Mouse (Mus musculus) testis, postnatal 14 days (tissue): ENCODE data around the gene Abr.

ENCODE experiments used
- DNase-seq: peaks from one replicate; pipeline ENCODE4 v3.0.0; 2021; ENCODE audit warnings: low spot score

The Abr gene

DNA sequence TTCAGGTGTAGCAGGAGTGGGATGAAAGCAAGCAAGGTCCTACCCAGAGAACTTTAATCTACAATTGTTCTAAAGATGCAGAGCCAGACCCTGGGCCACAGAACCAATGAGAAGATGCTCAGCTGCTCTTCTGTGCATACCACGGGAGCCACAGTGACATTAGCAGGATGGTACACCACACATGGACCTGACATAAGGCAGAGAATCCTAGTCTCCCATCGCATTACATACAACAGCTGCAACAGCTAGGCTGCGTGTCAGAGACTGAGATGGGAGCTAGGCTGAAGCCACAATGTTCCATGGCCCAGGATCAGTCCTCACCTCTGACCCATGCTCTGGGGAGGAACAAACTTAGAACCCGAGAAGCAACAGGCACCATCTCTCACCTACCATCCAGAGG lies 104.0 kb downstream of the Abr start:
- no peak for DNase-seq

DNA sequence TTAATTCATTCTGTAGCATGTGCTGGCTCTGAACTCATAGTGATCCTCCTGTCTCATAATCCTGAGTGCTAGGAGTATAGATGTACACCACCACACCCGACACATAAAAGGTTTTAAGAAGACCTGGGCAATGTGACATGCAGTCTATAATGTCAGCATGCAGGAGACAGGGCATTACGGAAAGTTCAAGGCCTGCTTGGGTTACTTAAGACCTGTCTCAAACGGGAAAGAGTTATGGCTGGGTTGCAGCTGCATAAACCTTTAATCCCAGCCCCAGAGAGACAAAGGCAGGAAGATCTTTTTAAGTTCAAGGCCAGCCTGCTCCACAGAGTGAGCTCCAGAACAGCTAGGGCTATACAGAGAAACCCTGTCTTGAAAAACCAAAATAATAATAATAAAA lies 105.2 kb downstream of the Abr start:
- no peak for DNase-seq

DNA sequence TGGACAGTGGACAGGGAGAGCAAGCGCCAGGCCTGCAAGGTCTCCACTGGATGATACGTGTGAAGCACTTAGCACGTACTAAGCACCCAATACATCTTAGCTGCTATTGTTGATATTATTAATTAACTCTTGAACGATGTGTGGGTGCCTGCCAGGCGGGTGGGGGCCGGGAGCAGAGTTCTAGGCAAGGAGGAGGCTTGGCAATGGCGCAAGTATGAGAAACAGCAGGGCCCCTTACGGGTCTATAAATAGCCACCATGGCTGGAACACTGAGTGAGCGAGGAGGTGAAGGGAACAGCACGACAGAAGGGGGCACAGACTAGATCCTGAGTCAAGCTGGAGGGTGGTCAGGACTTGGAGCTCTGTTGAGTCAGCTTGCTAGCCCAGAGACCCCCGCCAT lies 107.0 kb downstream of the Abr start:
- no peak for DNase-seq

DNA sequence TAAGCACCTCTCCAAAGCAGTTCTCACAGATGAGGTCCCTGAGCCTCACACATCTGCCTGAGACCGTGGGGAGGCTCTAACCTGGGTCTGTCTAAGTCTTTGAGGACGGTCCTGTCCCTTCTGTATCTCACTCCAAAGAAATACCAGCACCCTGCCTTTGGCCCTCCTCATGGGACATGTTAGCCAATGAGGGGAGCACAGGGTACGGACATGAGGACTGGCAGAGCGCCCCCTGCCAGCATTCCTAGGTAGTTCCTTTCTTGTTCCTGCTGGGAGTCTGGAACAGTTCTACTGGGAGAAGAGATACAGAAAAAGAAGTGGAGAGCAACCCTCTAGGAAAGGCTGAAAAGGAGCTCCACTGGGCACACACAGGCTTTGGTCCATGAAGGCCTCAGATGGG lies 111.1 kb downstream of the Abr start:
- no peak for DNase-seq

DNA sequence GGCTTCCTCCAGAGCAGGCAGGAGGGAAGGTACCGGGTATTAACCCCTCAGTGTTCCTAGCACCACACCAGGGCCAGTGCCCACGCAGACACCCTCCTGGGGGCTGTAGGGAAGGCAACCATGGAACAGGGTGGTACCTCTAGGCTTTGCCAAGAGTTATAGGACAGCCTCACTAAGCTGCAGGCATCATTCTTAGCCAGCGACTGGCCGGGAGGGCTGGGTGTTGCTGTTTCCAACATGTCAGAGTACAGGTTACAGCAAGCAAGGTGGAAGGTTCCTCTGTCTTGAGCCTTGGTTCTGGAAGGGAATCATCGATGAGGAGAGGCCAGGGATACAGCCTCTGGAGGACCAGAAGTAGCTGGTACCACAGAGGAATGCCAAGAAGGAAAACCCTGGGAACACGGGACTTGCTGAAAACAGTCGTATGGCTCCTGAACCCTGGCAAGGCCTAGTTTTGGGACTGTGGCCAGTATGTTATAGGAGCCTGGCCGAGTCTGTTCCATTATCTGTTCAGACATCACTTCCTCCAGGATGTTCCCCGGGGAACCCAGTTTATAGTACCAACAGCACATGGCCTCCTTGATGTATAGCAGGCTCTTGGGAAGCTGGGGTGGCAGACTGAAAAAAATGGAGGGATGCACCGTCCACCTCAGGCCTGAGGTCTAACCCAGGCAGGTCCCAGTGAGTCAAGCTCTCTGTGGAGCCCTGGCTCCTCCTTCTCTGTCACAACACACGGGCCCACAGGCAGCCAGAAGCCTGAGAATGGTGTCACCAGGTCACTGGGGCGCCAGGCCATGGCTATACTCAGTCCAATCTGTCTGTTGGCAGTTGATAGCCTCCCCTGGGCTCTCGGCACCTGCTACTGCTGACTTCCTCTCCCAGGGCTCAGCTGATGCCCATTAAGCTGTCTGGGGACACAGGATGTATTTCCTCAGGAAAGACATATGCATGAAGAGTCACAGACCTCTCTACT lies 112.1 kb downstream of the Abr start:
- DNase-seq = no peak

DNA sequence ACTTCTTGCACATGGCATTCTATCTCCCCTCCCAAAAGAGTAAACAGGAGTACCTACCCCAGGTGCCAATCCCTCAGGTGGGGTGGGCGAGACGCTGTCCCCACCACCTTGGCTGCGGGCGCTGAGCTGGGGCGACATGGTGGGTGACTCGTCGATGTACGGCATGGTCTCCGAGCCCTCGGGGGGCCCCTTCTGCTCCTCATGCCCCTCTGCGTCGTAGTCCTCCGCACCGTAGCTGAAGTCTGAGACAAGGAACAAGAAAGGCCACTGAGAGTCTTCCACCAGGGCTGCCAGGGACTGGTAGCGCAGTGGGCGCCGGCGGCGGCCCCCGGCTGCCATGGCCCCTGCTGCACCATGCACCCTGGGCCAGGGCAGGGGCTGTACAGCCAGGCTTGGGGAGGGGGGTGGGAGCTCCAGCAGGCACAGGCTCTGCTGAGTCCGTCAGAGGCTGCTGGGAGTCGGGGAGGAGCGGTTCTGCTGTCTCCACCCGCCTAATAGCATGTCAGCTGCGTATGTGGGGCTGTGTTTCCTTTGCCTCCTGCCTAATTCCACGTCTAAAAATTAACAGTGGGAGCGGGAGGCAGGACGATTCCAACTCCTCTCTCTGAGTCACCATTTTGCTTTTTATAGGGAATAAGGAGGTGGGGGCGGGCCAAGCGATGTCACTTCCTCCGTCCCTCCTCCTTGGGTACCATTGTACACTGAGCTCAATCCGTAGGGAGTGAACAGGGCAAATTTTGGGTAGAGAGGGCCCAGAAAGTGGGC lies 113.1 kb downstream of the Abr start:
- no peak for DNase-seq

DNA sequence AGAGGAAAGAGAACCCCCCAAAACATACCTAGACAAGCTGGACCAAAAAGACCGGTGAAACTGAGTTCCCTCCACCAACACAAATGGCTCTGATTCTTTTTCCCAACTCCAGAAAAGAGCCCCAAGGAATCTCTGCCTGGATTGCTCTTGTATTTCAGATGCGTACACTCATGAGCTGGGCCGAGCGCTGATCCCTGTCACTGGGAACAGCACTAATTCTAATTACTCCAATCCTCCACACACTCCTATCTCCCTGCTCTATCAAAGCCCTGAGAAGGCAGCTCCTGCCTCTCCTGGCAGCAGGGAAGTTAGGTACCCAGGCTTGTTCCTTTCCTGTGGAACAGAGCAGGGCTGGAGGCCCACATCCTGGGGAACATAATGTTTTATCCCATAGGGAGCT lies 114.0 kb downstream of the Abr start:
- DNase-seq = no peak

DNA sequence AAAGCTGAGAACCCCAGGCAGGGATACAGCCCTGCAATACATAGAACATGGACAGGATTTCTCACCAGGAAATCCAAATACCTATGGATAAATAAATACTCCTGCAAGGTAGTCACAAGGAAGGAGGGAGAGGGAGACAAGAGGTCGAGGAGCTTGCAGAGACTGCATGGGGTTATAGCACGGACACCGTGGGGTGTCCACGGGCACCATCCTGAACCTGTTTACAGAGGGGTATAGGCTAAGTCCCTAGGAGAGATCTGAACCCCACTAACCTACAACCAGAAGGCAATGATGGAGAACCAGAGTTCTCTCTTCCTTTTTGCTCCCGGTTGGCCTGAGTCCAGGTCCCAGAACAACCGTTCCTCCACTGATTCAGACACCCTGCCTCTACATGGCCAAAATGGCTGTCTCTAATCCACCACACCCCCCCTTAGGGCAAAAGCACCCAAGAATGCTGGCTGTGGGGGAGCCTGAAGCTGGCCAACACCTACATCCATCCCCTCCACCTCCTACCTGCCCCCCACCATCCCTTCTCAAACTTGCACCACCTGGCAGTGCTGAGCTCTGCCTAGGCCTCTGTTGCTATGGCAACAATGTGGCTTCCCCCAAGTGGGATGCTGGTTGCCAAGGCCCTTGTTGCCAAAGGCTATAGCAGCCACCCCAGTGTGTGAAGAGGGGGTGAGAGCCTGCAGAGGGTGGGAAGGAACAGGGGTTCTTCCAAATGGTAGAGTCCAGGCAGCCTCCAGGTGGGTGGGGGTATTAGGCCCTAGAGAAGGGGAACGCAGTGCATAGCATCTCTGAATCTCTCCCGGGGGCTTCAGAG lies 114.6 kb downstream of the Abr start:
- DNase-seq = no peak

DNA sequence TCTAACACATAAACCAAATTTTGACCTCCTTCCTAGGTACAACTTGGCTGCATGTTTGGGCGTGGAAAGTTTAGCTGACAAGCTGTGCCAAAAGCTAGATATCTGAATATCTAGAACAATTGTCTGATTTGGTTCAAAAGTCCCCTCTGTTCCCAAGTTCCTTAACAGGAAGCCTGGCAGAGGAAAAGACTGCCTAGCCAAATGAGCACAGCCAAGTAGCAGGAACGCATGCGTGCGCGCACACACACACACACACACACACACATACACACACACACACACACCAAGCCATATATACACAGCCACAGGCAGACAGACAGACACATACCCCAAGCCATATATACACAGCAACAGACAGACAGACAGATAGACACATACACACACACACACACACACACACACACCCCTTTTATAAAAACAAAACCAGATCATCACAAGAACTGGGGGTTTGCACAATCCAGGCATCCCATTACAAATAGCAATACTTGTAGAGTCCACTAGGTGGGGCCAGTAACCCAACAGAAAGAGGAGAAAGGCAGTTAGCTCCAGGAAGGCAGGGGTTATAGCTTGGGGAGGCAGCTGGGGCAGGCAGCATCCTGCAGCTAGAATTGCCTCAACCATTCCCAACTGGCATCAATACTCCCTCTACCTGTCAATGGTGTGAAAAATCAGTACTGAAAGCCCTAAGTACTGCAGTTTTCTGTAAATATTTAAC lies 115.4 kb downstream of the Abr start:
- DNase-seq = no peak

DNA sequence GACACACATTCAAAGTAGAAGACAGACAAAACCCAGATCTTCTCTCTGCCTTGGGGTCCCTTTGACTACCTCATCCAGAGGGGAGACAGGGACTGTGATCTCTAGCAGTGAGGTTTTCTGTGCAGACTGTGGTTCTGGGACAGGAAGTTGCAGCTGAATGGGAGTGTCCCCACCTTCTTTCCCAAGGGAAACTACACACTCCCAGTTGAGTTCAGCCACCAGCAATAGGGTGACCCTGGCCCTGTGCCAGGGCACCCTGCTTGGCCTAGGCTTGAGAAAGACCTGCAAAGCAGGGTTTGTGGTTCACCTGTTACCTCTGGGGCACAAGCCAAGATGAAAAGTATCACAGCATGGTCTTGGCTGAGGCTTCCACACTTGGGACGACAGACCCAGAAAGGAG lies 117.0 kb downstream of the Abr start:
- no peak for DNase-seq

DNA sequence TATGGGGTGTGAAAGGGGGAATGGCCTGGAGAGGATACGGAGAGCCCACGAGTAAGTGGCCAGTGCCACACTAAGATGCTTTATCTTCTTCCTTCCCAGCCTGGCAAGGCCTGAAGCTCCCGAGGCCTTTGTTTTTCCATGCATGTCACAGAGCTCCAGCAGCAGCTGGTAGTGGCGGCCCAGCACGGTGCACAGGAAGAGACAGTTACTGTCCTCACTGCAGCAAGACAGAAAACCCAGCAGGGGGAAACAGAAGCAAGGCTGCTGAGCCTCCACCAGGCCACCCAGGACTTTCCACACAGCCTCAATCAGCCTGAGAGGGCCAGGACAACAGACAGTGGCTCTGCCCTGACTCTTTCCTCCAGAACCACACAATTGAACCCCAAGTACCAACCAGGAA lies 118.1 kb downstream of the Abr start:
- no peak for DNase-seq

DNA sequence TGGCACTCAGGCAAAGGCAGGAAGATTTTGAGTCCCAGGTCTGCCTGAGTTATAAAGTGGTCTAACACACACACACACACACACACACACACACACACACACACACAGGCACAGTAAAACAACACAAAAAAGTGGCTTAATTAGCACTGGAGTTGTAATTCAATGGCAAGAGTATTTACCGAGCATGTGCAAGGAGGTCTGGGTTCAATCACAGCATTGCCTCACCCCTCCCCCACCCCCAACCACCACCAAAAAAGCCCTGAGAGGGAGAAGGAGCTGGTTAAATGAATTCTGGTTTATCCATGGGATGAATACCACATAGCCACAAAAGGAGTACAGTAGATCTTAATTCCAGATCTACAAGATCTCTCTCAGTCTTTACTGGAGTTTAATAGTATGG lies 122.1 kb downstream of the Abr start:
- no peak for DNase-seq

DNA sequence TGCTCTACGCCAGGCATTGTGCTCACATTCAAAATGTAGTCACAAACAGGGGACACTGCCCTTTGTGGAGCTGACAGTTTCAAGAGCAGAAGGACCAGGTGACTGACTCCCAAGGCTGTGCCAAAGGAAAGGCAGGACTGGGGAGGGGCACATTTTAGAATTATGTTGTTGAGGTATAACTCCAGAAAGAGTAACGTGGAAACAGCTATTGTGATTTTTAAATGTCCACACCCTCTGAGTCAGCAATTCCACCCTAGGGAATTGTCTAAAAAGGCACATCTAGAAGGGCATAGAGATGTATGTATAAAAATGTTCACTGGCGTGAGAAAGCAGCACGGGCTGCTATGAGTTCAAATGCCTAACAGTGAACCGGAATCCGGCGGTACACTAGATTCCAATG lies 122.5 kb downstream of the Abr start:
- no peak for DNase-seq

DNA sequence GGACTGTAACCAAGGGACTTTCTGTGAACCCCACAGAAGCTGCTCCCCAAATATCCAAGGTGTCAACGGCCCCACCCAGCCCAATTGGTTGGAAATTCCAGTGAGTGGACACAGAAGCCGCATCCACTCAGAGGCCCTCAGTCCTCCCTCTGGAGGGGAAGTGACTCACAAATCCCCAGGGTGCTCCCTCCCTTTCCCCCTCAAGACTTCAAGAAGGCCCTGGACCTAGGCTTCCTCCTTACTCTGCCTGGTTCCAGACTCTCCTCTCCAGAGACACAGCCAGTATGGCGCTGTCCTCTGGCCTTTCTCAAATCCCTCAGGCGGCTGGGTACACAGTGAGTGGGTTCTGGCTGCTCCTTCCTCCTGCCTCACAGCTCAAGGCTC lies 124.4 kb downstream of the Abr start:
- DNase-seq = no peak

DNA sequence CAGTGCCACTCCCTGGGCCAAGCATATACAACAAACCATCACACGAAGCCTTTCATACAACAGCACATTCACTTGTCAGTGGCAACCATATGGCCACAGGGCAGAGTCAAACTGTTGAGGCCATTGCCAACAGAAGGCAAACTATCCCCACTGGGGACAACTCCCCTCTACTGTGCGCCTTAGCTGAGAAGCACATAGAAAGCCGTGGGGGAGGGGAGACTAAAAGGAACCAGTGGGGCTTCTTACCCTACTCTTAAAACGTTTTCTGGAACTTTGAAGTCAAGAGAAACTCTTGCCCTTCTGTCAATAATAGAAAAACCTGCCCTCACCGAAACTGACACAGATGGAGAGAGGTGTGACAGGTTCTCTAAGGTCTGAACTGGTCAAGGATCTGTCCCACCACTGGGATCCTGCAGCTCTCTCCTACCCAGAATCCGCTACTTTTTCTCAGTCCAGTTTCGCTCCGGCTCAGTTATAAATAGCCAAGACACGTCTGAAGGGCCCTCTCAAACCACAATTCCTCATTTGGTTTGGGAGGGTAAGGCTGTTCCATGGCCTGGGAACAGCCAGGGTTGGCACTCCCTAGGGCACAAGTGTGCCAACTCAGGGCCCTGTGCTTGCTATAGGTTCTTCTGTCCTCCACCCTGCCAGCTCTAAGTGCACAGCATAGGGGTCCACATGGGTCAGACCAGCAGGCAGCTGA lies 124.9 kb downstream of the Abr start:
- no peak for DNase-seq

DNA sequence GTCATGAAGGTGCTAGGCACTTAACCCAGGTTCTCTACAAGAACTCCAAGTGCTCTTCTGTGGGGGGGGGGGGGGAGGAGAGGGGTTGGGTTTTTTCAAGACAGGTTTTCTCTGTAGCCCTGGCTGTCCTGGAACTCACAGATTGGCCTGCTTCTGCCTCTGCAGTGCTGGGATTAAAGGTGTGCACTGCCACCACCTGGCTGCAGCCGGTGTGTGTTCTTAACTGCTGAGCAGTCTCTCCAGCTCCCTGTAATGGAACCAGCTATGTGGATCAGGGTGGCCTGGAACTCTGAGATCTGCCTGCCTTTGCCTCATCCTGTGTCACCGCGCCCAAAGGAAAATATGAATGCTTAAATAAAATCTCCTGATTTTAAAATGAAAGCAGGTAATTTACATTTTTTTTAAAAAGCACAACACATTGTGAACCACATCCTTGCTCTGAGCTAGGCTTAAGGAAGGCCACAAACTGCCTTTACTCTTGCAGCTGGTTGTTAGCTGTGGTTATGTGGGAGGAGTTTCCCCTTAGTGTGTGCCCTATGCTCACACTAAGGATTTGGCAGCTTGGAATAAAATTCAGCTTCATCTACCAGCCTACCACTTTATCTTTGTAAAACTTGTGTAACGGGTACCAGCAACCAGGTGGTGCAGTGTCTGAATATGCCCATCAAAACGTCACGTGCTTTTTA lies 125.9 kb downstream of the Abr start:
- DNase-seq = no peak

DNA sequence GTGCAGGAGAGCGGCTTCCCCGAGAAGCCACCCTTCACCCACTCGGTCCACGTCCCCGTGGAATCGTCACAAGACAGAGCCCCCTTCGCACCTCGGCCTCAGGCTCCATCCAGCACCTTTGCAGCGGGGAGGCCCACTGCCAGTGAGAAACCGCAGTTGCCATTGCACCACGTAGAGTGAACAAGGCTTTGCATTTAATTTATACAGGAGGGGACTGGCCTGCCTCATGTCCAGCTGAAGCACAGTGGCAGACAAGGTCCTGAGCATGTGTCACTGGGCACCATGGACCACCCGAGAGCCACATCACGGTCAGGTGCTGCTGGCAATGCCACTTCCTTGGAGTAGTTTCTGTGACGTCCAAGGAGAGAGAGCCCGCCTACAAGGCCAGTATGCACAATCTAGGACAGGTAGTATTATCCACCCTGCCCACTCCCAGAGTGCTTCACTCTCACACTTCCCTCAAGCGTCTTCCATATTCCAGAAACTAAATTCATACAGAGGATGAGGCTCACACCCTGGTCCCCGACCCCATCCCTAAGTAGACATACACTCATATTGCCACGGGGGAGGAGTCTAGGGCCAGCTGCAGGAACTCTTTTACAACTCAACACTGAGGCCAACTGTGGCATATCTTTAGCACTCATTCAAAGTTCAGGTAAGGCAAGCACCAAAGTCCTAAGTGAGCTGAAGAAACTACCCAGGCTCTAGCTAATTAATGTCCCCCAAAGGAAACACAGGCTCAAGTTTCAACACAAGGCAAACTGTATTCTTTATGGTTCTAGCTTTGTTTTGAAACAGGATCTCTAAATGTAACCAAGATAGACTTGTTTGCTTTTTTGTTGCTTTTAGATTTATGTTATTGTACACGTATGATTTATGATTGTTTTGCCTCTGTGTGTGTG lies 126.7 kb downstream of the Abr start:
- no peak for DNase-seq

DNA sequence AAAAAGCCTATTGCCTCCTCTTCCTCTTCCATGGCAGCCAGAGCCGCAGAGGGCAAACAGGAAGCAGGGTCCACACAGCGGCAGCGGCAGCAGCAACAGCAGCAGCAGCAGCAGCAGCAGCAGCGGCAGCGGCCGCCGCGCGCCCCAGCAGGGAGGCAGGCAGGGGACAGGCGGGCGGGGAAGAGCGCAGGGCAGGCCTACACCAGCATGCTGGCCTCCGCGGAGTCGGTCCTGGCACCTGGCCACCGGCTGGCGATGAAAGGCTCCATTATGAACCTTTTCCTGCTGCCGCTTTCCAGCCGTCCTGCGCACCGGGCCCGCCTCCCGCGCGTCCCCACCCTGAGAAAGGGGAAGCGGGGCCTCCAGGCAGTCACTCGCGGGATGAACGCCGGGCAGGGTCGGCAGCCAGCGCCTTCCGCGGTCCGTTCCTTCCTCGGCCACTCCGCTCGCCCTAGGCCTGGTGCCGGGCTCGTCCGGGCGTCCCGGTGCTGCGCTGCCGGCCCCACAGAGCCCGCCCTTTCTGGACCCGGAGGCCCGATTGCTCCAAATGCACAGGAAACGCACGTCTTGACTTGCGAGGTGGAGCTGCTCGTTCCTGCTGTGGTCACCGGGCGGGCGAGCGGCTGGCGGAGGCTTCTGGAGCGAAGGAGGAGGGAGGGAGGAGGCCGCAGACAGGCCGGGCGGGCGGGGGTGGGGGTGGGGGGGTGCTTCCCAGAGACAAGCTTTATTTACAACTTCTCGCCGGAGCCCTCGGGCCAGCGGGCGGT lies 127.6 kb downstream of the Abr start:
- peak; percentile 76 for DNase-seq

DNA sequence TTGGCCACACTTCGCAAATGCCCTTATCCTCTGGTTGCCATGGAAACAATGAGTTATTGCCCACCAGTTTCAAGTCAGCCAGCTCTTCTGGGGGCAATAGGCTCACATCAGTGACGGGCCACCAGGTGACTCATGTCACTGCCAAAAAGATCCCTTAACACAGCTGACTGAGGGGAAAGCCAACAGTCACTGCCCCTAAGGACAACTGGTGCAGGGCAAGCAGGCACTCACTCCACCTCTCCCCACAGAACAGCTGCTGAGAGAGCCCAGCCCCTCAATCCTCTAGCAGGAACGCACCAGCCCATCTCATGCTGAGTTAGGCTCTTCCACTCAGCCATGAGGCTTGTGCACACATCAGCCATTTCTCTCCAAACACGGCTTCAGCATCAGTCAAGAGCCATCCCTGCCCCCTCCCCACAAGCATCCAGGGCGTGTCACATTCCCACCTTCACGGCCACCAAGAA lies 128.3 kb downstream of the Abr start:
- DNase-seq = no peak
